Mouse (Mus musculus) midbrain, embryonic 14.5 days (tissue): ENCODE data around the gene Phtf2. TPM values are rescaled to one million over a fixed set of nuclear protein-coding genes. Genes with fewer than 3 reads are reported as not detected.

ENCODE experiments used
- ATAC-seq: fragments of 200-750 bp; cut with Nextera tagmentation; 2 replicates; pipeline ENCODE4 v1.8.0; 2017; ENCODE audit warnings: moderate number of reproducible peaks, moderate library complexity; ENCODE audit not compliant: low FRiP score, low TSS enrichment
- DNase-seq: peaks from one replicate; pipeline ENCODE4 v3.0.0-alpha.2; 2015
- H3K27ac ChIP-seq: fragments of 300-500 bp; sonication (generic); replicated peaks from 2 replicates; pipeline ENCODE4 v1.5.1; 2014; ENCODE audit warnings: mild to moderate bottlenecking, low read depth, low read length, moderate library complexity
- H3K27me3 ChIP-seq: fragments of 300-500 bp; sonication (generic); 2 replicates; pipeline ENCODE4 v1.6.1; 2014; ENCODE audit warnings: low read length, control low read depth, mixed read lengths; ENCODE audit not compliant: control insufficient read depth, insufficient read depth
- H3K36me3 ChIP-seq: fragments of 300-500 bp; sonication (generic); 2 replicates; pipeline ENCODE4 v1.6.1; 2014; ENCODE audit warnings: low read length, control low read depth; ENCODE audit not compliant: control insufficient read depth, insufficient read depth
- H3K4me1 ChIP-seq: fragments of 300-500 bp; sonication (generic); 2 replicates; pipeline ENCODE4 v1.6.1; 2014; ENCODE audit warnings: mild to moderate bottlenecking, antibody characterized with exemption, low read length, control low read depth; ENCODE audit not compliant: control insufficient read depth, insufficient read depth
- H3K4me2 ChIP-seq: fragments of 300-500 bp; sonication (generic); 2 replicates; pipeline ENCODE4 v1.6.1; 2014; ENCODE audit warnings: mild to moderate bottlenecking, low read length, moderate library complexity
- H3K4me3 ChIP-seq: fragments of 300-500 bp; sonication (generic); replicated peaks from 2 replicates; pipeline ENCODE4 v1.5.1; 2014; ENCODE audit warnings: low read depth, low read length
- H3K9ac ChIP-seq: fragments of 300-500 bp; sonication (generic); replicated peaks from 2 replicates; pipeline ENCODE4 v1.6.1; 2014; ENCODE audit warnings: mild to moderate bottlenecking, low read length, moderate library complexity
- H3K9me3 ChIP-seq: fragments of 300-500 bp; sonication (generic); 2 replicates; pipeline ENCODE4 v1.6.1; 2016; ENCODE audit warnings: low read length, control low read depth, mixed read lengths; ENCODE audit not compliant: control insufficient read depth
- WGBS: fragments of 180-500 bp; shearing (Covaris S2); extraction: QIAGEN DNeasy Blood & Tissue Kit; methylation state at CpG from one replicate; pipeline ENCODE4 v1.1.7; 2014; 5-methylcytosine and 5-hydroxymethylcytosine counted together
- polyA plus RNA-seq: library from polyadenylated mRNA; unstranded; fragments of >200 nt; fragmentation: Nextera tagmentation; extraction: Ambion mirVana; gene quantifications from 2 replicates; pipeline ENCODE4 v1.2.1, GENCODE M21; 2014

Phtf2 gene
- polyA plus RNA-seq, 1 experiment from 2014 or later = 30.5 TPM

- Histone ChIP-seq H3K4me1 (no peaks in the 10 kb centered on the region), H3K9me3 (no peaks in the 10 kb centered on the region), H3K9ac (no peak overlapping the region), H3K4me3 (no peak overlapping the region), H3K27ac (no peak overlapping the region), H3K4me2 (no peak overlapping the region), H3K36me3 (no peaks in the 10 kb centered on the region), H3K27me3 (no peaks in the 10 kb centered on the region)
- 100% methylated on average over 2 of the region's 2 CpGs for WGBS
- ATAC-seq (no peak), DNase-seq (no peak)
These were observed 34.9 kb downstream of the Phtf2 start for GRCm38 (mm10) chr5:20847010-20847409.

DNA sequence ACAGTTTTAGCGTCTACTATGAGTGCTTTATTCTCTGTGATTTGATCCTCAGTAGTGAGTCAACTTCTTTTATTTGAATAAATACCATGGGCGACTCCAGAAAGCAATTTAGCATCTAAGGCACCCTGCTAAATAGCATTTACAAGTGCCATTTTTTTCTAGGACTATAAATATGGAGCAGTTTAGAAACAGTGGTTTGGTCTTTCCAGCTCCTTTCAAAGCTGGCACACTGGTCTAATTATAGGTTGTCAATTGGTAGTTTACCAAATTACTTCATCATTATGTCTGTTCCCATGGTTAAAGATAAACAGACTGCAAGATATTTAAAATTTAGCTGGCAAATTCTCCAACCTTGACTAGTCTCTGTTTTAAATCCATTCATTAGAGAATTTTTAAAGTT lies 38.1 kb downstream of the Phtf2 start:
- no peak overlapping the region for H3K4me2 ChIP-seq
- no peaks in the 10 kb centered on the region for H3K9me3 ChIP-seq
- no peaks in the 10 kb centered on the region for H3K27me3 ChIP-seq
- H3K36me3 ChIP-seq = no peaks in the 10 kb centered on the region
- no peak overlapping the region for H3K4me3 ChIP-seq
- no peak for DNase-seq
- no peaks in the 10 kb centered on the region for H3K4me1 ChIP-seq
- 81% methylated on average over 2 of the region's 2 CpGs for whole genome bisulfite sequencing
- no peak overlapping the region for H3K27ac ChIP-seq
- no peak for ATAC-seq
- no peak overlapping the region for H3K9ac ChIP-seq

- Histone ChIP-seq H3K4me2 (no peak overlapping the region), H3K9ac (no peak overlapping the region), H3K27me3 (no peaks in the 10 kb centered on the region), H3K4me1 (no peaks in the 10 kb centered on the region), H3K9me3 (no peaks in the 10 kb centered on the region), H3K27ac (no peak overlapping the region), H3K4me3 (no peak overlapping the region), H3K36me3 (no peaks in the 10 kb centered on the region)
- DNase-seq (no peak), ATAC-seq (no peak)
- 72% methylated on average over 2 of the region's 3 CpGs for WGBS
These were observed 38.5 kb downstream of the Phtf2 start for GRCm38 (mm10) chr5:20843405-20843804.

- ATAC-seq (no peak), DNase-seq (no peak)
- 98% methylated on average over 1 of the region's 1 CpGs for WGBS
- H3K4me3 ChIP-seq = no peak overlapping the region
- H3K4me1 ChIP-seq = no peaks in the 10 kb centered on the region
- no peaks in the 10 kb centered on the region for H3K9me3 ChIP-seq
- H3K9ac ChIP-seq = no peak overlapping the region
- no peak overlapping the region for H3K27ac ChIP-seq
- H3K36me3 ChIP-seq = no peaks in the 10 kb centered on the region
- no peak overlapping the region for H3K4me2 ChIP-seq
- H3K27me3 ChIP-seq = no peaks in the 10 kb centered on the region
These were observed 44.8 kb downstream of the Phtf2 start for GRCm38 (mm10) chr5:20837082-20837481.

DNA sequence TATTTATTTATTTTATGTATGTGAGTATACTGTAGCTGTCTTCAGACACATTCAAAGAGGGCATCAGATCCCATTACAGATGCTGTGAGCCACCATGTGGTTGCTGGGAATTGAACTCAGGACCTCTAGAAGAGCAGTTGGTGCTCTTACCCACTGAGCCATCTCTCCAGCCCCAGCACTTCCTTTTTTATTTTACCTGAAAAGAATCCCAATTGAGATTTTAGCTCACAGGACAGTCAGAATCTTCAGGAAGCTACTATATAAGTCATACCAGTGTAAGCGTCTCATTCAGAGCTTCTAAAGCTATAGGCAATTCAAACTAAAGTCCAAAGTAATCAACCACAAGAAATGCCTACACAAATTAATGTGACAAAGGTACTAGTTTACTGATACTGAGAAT lies 47.5 kb downstream of the Phtf2 start:
- Histone ChIP-seq H3K27me3 (no peaks in the 10 kb centered on the region), H3K36me3 (no peaks in the 10 kb centered on the region), H3K4me1 (no peaks in the 10 kb centered on the region), H3K4me3 (no peak overlapping the region), H3K9me3 (no peaks in the 10 kb centered on the region), H3K9ac (no peak overlapping the region), H3K27ac (no peak overlapping the region), H3K4me2 (no peak overlapping the region)
- whole genome bisulfite sequencing = 97% methylated on average over 1 of the region's 1 CpGs
- ATAC-seq = no peak
- no peak for DNase-seq

DNA sequence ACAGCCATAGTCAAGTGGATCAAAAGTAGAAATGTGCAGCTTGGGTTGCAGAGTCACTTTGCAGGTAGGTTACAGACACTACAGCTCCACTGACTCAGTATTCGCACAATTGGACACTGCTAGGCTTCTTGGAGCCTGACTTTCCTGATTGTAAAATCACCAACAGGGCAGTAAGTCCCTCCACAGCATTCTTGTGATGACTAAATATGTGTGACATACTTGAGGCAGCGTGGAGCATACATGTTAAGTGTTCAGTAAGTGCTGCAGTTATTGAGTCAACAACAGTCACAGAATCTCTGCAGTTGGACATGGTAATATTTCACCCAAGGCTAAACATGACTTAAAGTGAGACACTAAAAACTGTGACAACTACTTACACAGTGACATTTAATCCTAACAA lies 50.5 kb downstream of the Phtf2 start:
- H3K9ac ChIP-seq = no peak overlapping the region
- no peaks in the 10 kb centered on the region for H3K4me1 ChIP-seq
- H3K27ac ChIP-seq = no peak overlapping the region
- H3K4me3 ChIP-seq = no peak overlapping the region
- no peak overlapping the region for H3K4me2 ChIP-seq
- DNase-seq (no peak), ATAC-seq (no peak)
- H3K27me3 ChIP-seq = no peaks in the 10 kb centered on the region
- WGBS = 89% methylated on average over 2 of the region's 2 CpGs
- no peaks in the 10 kb centered on the region for H3K9me3 ChIP-seq
- H3K36me3 ChIP-seq = no peaks in the 10 kb centered on the region

GRCm38 (mm10) chr5:20830717-20831116 lies 51.2 kb downstream of the Phtf2 start:
- ATAC-seq (no peak), DNase-seq (no peak)
- 95% methylated on average over 1 of the region's 1 CpGs for WGBS
- H3K9ac ChIP-seq = no peak overlapping the region
- no peaks in the 10 kb centered on the region for H3K4me1 ChIP-seq
- no peak overlapping the region for H3K4me2 ChIP-seq
- H3K36me3 ChIP-seq = no peaks in the 10 kb centered on the region
- H3K4me3 ChIP-seq = no peak overlapping the region
- no peaks in the 10 kb centered on the region for H3K27me3 ChIP-seq
- H3K27ac ChIP-seq = no peak overlapping the region
- H3K9me3 ChIP-seq = no peaks in the 10 kb centered on the region

GRCm38 (mm10) chr5:20821647-20822046 lies 60.3 kb downstream of the Phtf2 start:
- no peak for DNase-seq
- WGBS = 93% methylated on average over 1 of the region's 1 CpGs
- no peak overlapping the region for H3K4me3 ChIP-seq

DNA sequence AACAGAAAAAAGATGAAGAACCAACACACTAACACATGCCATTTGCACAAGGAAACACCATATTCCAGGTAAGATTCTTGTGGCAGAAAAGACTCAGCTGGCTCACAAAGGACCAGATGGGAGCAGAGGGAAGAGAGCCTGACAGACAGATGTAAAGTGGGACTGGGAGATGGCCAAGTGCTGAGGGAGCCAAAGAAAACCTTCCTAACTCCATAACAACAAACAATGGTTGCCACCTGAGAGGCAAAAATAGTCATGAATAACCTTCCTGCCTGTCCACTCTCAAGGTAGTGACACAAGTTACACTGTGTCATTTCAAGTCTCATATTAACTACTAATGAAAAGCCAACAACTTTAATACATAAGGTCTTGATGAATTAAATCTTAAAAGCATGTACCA lies 60.8 kb downstream of the Phtf2 start:
- H3K27me3 ChIP-seq = no peaks in the 10 kb centered on the region
- no peak overlapping the region for H3K9ac ChIP-seq
- H3K4me3 ChIP-seq = no peak overlapping the region
- H3K36me3 ChIP-seq = no peaks in the 10 kb centered on the region
- H3K4me2 ChIP-seq = no peak overlapping the region
- no peak overlapping the region for H3K27ac ChIP-seq
- ATAC-seq (no peak), DNase-seq (no peak)
- H3K4me1 ChIP-seq = no peaks in the 10 kb centered on the region
- no peaks in the 10 kb centered on the region for H3K9me3 ChIP-seq

More at GRCm38 (mm10) chr5:20821647-20822046, 60.3 kb downstream of the Phtf2 start:
- no peaks in the 10 kb centered on the region for H3K27me3 ChIP-seq
- H3K9ac ChIP-seq = no peak overlapping the region
- H3K4me1 ChIP-seq = no peaks in the 10 kb centered on the region
- H3K9me3 ChIP-seq = no peaks in the 10 kb centered on the region
- H3K4me2 ChIP-seq = no peak overlapping the region
- no peaks in the 10 kb centered on the region for H3K36me3 ChIP-seq
- no peak for ATAC-seq
- no peak overlapping the region for H3K27ac ChIP-seq
